Mouse (Mus musculus) gastrocnemius, adult 8-10 months (tissue): ENCODE measurements at regions not wholly inside any gene's neighbourhood (a gene's known extent, or its start where the extent isn't known, plus 50 kb on each side); places are given as distances from the start of the nearest gene placed in this dataset.
A peak's percentile ranks its signal among the peaks of the same experiment; 100 is the strongest.

Experiments used
- DNase-seq, 2 experiments: peaks; one replicate each; pipeline ENCODE4 v3.0.0; 2022; ENCODE audit warnings: low spot score in 2 of 2

DNA sequence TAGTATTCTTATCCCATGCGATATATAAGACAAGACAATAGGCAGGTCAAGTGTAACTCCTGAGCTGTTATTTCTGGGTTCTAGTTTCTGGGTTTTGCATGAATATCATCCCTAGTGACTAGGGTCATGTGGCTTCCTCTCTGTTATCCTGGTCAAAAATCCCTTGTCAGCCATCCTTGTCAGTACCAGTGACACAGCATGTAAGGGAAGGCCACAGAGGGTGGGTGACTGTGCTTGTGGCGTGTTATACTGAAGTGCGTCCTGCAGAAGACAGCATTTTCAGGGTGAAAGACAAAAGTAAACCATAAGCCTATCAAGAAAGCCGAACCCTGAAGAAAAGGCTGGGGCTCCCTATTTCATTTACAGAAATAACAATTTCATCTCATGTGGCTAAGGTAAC, 50.7 kb upstream of the Echdc3 start:
- no peak for DNase-seq

DNA sequence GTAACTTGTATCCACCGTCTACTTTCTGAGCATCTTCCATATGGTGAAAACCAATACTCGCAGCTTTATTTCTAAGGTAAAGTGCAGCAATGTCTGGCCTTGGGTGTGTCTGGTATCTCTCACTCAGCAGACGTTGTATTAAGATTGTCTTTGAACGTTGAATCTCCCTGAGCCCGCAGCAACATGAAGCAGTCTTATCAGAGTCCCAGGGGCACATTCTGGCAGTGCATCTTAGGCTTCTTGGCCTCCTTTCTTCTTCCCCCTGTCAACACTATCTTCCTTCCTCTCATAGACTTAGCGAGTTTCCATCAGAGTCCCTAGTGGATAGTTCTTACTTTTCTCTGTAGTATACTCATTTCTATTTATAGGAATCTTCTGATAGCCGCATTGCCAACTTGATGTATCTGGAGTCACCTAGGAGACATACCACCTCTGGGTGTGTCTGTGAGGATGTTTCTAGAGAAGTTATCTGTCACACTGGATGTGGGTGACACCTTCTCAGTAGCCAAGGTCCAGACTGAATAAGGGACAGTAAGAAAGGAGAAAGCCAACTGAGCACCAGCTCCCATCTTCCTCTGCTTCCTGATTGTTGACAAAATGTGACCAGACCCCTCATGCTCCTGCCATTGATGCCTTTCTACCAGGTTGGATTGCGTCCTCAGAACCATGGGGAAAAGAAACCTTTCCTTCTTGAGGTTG, 51.4 kb upstream of the Echdc3 start:
- DNase-seq: no peak

DNA sequence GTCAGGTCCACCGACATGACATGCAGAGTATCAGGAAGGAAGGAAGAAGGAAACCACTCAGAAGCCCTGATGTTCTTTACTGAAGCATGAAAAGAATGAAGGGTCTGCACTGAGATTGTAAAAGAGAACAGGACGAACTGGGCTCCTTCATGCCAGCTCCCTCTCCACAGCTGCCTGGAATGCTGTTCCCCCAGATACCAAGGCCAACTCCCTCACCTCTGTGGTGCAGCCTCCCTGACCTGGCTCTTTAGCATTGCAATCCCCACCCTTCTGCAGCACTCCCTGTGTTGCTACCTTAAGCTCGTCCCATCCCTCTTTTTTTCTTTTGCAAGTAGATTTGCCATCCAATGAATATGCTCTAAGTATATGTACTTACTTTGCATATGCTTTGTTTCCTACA, 52.3 kb upstream of the Echdc3 start:
- DNase-seq: no peak

DNA sequence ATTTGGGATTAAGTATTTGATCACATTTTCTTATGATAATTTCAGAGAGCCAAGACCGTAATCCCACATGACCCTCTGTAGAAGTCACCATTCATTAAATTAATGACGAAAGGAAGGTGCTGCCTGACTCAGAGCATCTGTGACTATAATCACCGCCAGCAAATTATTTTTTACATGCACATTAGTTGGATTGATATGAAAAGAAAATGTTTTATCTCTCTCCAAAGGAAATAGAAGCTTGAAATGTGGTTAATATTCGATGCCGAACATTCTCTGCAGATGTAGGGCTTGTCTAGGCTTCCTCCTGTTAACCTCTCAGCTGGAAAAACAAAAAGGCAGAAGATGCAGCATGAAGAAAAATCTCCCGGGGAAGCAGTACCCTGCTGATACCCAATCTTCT, 54.2 kb upstream of the Echdc3 start:
- no peak for DNase-seq

DNA sequence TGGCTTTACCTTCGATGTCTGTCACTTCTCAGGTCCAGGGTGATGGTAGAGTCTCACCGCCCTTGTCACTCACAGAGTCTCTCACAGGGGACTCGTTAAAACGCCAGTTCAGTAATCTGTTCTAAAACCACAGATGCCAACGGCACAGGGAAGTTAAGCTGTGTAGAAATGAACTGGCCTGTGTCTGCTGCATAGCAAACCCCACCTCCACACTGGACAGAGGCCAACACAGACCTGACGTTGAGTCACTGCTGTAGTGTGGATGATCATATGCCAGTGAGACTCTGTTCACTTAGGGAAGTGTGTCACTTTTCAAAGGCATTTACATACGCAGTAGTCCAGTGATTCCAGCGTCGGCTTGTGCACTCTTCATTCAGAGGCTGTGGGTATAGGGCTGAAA, 54.7 kb upstream of the Echdc3 start:
- DNase-seq: peak in 1 of 2 experiments; percentile 7

DNA sequence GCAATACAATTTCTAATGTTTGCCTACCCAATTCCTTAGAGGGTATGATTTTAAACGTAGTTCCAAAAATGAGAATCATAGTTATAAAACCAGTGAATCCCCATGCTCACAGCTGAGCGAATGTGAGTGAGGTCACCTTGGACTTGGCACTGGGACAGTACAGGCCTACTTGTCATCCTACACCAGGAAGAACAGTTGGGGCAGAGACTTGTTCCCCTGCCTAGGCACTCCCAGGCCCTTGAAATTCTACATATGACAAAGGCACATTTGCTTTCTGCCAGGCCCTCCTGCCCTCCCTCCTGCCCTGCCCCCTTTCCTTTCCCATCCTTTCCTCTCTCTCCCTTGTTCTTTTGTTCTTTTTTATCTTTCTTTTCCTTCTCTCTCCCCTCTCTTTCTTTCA, 50.0 kb upstream of the Usp6nl start:
- DNase-seq: no peak
